ENCODE assay signal across 14 mouse cellular contexts in genomic region chr9:78146099-78146498, GRCm38 (mm10). TPM values are rescaled to one million over a fixed set of nuclear protein-coding genes. Genes with fewer than 3 reads are reported as not detected.
DNase-seq lines count a peak whose midpoint lies in the region; TF ChIP-seq lines count a peak whose summit lies in the region.
"Had no signal": no experiment of that assay in that cellular context is flagged by ENCODE, and none has a peak within 500 bp of the region (broad histone marks: within the 10 kb centered on the region; RNA-seq: fewer than 3 reads in every experiment).

No protein-coding gene starts in this region.

- H3K4me3 ChIP-seq in gastrocnemius, adult 2 months = no peak overlapping the region
- H3K4me3 ChIP-seq: embryonic facial prominence, embryonic 15.5 days; heart, embryonic 15.5 days; liver, embryonic 15.5 days; midbrain, embryonic 12.5 days had no signal

- no peak for TF ChIP-seq CTCF in gastrocnemius, adult 2 months (IDR thresholded peaks at IDR 0.05)

- intact Hi-C loops in gastrocnemius, adult 2 months (cut with DNase I) = no loop called here

- peak overlapping the region; percentile 31; the same call in 1 of the 2 replicates for H3K27ac ChIP-seq in gastrocnemius, adult 2 months
- H3K27ac ChIP-seq: embryonic facial prominence, embryonic 15.5 days; heart, embryonic 15.5 days; liver, embryonic 15.5 days; midbrain, embryonic 12.5 days had no signal

- DNase-seq in gastrocnemius, adult 2 months = no peak
- DNase-seq in gastrocnemius, postnatal 10 days = no peak
- DNase-seq in right cerebral cortex, adult 18-20 months = peak; percentile 61
- DNase-seq in right cerebral cortex, postnatal 14 days = no peak
- peak; percentile 51 to 52 for DNase-seq in left cerebral cortex, adult 9 months (ENCODE audit: low spot score in 2 of 2)
- DNase-seq in telencephalon, adult 2 months (ENCODE audit: low read depth, low spot score) = peak; percentile 80
- DNase-seq in ovary, postnatal 10 days (ENCODE audit: low spot score) = no peak
- no peak for DNase-seq in lung, postnatal 36 days
- DNase-seq: adrenal gland, postnatal 10 days; kidney, adult 2 months had no signal

RNA-seq across cellular contexts. Expression of gene Gsta4, which starts 36.5 kb away (rescaled TPM):
- total RNA-seq in gastrocnemius, adult 2 months (2021) = 10 to 100 TPM; 10.3 to 22.8 TPM
- total RNA-seq in gastrocnemius, postnatal 10 days (2021) = 10 to 100 TPM in 1 of 2 experiments, 1 to 10 TPM in 1; 9.9 to 10.6 TPM

RNA-seq across cellular contexts. Expression of gene Ick, which starts 37.1 kb away (rescaled TPM):
- total RNA-seq in gastrocnemius, adult 2 months (2021) = 1 to 10 TPM; 5.0 to 6.4 TPM
- total RNA-seq in gastrocnemius, postnatal 10 days (2021) = 10 to 100 TPM; 15.5 to 20.6 TPM

RNA-seq across cellular contexts. Expression of gene Fbxo9, which starts 37.2 kb away (rescaled TPM):
- 10 to 100 TPM; 43.3 to 49.0 TPM for total RNA-seq in gastrocnemius, adult 2 months (2021)
- 10 to 100 TPM; 54.2 to 55.2 TPM for total RNA-seq in gastrocnemius, postnatal 10 days (2021)

Comparison
In these comparisons a context has a peak if more than half of its experiments do, and no peak if none do; other contexts are left out.
1. DNase-seq: peak in right cerebral cortex, adult 18-20 months (single experiment), left cerebral cortex, adult 9 months (2 of 2) and telencephalon, adult 2 months (single experiment); none in gastrocnemius, adult 2 months (single experiment), gastrocnemius, postnatal 10 days (single experiment), right cerebral cortex, postnatal 14 days (single experiment), ovary, postnatal 10 days (single experiment) and lung, postnatal 36 days (single experiment).